Mouse (Mus musculus) CH12.LX (cell line): ENCODE measurements around the gene Timm23. TPM values are rescaled to one million over a fixed set of nuclear protein-coding genes. Genes with fewer than 3 reads are reported as not detected.

ENCODE experiments used
- DNase-seq: peaks from one replicate; pipeline ENCODE4 v3.0.0-alpha.2; 2013; ENCODE audit errors: extremely low read depth
- H3K27ac ChIP-seq: 2 replicates; pipeline ENCODE4 v1.5.1; 2012; ENCODE audit warnings: low read depth, mild to moderate bottlenecking, control low read depth, moderate library complexity; ENCODE audit not compliant: insufficient read depth
- H3K27me3 ChIP-seq: replicated peaks from 2 replicates; pipeline ENCODE3; 2012; ENCODE audit warnings: inconsistent platforms
- H3K36me3 ChIP-seq, 2 experiments: replicated peaks in 1 of 2; 2 replicates each; pipeline versions ENCODE3 to v1.6.1; 2012; ENCODE audit warnings: inconsistent platforms in 1 of 2, low read length in 1 of 2, mild to moderate bottlenecking in 1 of 2, mixed read lengths in 1 of 2, moderate library complexity in 1 of 2; ENCODE audit not compliant: control insufficient read depth in 1 of 2, insufficient read depth in 1 of 2
- H3K4me1 ChIP-seq, 2 experiments: 2 replicates each; pipeline ENCODE4 v1.6.1; 2012; ENCODE audit warnings: inconsistent platforms in 1 of 2, moderate library complexity in 1 of 2; ENCODE audit not compliant: insufficient read depth in 2 of 2, control insufficient read depth in 1 of 2
- H3K4me2 ChIP-seq: 2 replicates; pipeline ENCODE4 v1.6.1; 2012; ENCODE audit warnings: low read depth, mild to moderate bottlenecking, control low read depth; ENCODE audit not compliant: poor library complexity, insufficient read depth, severe bottlenecking
- H3K4me3 ChIP-seq, 3 experiments: fragments of 150-350 bp in 1 of 3; sonication (generic) in 1 of 3; replicated peaks in 1 of 3; 2 replicates each; pipeline versions ENCODE3 to v1.5.1; 2011 to 2012; ENCODE audit warnings: low read depth in 2 of 3, low read length in 2 of 3, mild to moderate bottlenecking in 2 of 3, moderate library complexity in 2 of 3, control low read depth in 1 of 3, improper control_type of control experiment in 1 of 3, inconsistent platforms in 1 of 3, mixed read lengths in 1 of 3; ENCODE audit not compliant: poor library complexity in 1 of 3
- H3K79me2 ChIP-seq: replicated peaks from 2 replicates; pipeline ENCODE4 v1.6.1; 2012; ENCODE audit warnings: mild to moderate bottlenecking, moderate library complexity; ENCODE audit not compliant: control insufficient read depth, poor library complexity, insufficient read depth, severe bottlenecking; ENCODE audit errors: extremely low read depth
- H3K9ac ChIP-seq: 2 replicates; pipeline ENCODE4 v1.6.1; 2012; ENCODE audit warnings: low read depth, mild to moderate bottlenecking, control low read depth, moderate library complexity; ENCODE audit not compliant: insufficient read depth
- H3K9me3 ChIP-seq: replicated peaks from 2 replicates; pipeline ENCODE3; 2012; ENCODE audit warnings: low read length, inconsistent platforms, mixed read lengths
- E2F4 ChIP-seq: IDR thresholded peaks from 2 replicates; pipeline ENCODE4 v1.6.1; 2011; ENCODE audit warnings: low read depth, low read length, improper control_type of control experiment; ENCODE audit not compliant: insufficient replicate concordance
- ELF1 ChIP-seq: IDR thresholded peaks from 2 replicates; pipeline ENCODE4 v1.6.1; 2014; ENCODE audit warnings: low read depth, mild to moderate bottlenecking, inconsistent platforms, low read length, improper control_type of control experiment
- EP300 ChIP-seq: IDR thresholded peaks from 2 replicates; pipeline ENCODE4 v1.6.1; 2011; ENCODE audit warnings: low read length, improper control_type of control experiment
- ETS1 ChIP-seq: conservative IDR thresholded peaks from 2 replicates; pipeline ENCODE4 v1.6.1; 2012; ENCODE audit warnings: low read depth, mild to moderate bottlenecking, inconsistent platforms, low read length, improper control_type of control experiment, moderate library complexity
- GABPA ChIP-seq: IDR thresholded peaks from 2 replicates; pipeline ENCODE4 v1.6.1; 2012; ENCODE audit warnings: low read depth, low read length, improper control_type of control experiment, inconsistent platforms; ENCODE audit not compliant: insufficient replicate concordance
- IRF4 ChIP-seq: IDR thresholded peaks from 2 replicates; pipeline ENCODE4 v1.6.1; 2014; ENCODE audit warnings: low read depth, mild to moderate bottlenecking, inconsistent platforms, low read length, improper control_type of control experiment
- JUND ChIP-seq: conservative IDR thresholded peaks from 2 replicates; pipeline ENCODE4 v1.6.1; 2011; ENCODE audit warnings: low read depth, low read length, improper control_type of control experiment
- KAT2A ChIP-seq: IDR thresholded peaks from 2 replicates; pipeline ENCODE4 v1.6.1; 2012; ENCODE audit warnings: low read length, improper control_type of control experiment, inconsistent platforms; ENCODE audit not compliant: insufficient replicate concordance
- MAFK ChIP-seq: IDR thresholded peaks from 2 replicates; pipeline ENCODE4 v1.6.1; 2011; ENCODE audit warnings: low read length, improper control_type of control experiment; ENCODE audit not compliant: insufficient replicate concordance
- MAX ChIP-seq: IDR thresholded peaks from 2 replicates; pipeline ENCODE4 v1.6.1; 2011; ENCODE audit warnings: low read length, improper control_type of control experiment
- MAZ ChIP-seq: IDR thresholded peaks from 2 replicates; pipeline ENCODE4 v1.6.1; 2012; ENCODE audit warnings: low read depth, mild to moderate bottlenecking, inconsistent platforms, low read length, improper control_type of control experiment, moderate library complexity
- MEF2A ChIP-seq: IDR thresholded peaks from 2 replicates; pipeline ENCODE4 v1.6.1; 2014; ENCODE audit warnings: low read depth, mild to moderate bottlenecking, inconsistent platforms, low read length, improper control_type of control experiment, borderline replicate concordance
- MXI1 ChIP-seq: IDR thresholded peaks from 2 replicates; pipeline ENCODE4 v1.6.1; 2011; ENCODE audit warnings: mild to moderate bottlenecking, low read depth, low read length, improper control_type of control experiment
- PAX5 ChIP-seq: IDR thresholded peaks from 2 replicates; pipeline ENCODE4 v1.6.1; 2012; ENCODE audit warnings: low read length, inconsistent platforms, mixed read lengths
- POLR2A ChIP-seq: IDR thresholded peaks from 2 replicates; pipeline ENCODE4 v1.6.1; 2011; ENCODE audit warnings: low read depth, mild to moderate bottlenecking, improper control_type of control experiment, low read length
- POLR2AphosphoS2 ChIP-seq: IDR thresholded peaks from 2 replicates; pipeline ENCODE4 v1.6.1; 2011; ENCODE audit warnings: low read depth, low read length, improper control_type of control experiment
- SIN3A ChIP-seq: IDR thresholded peaks from 2 replicates; pipeline ENCODE4 v1.6.1; 2012; ENCODE audit warnings: low read length, improper control_type of control experiment, inconsistent platforms
- SMC3 ChIP-seq: IDR thresholded peaks from 2 replicates; pipeline ENCODE4 v1.6.1; 2011; ENCODE audit warnings: low read depth, low read length, improper control_type of control experiment
- TBP ChIP-seq: conservative IDR thresholded peaks from 2 replicates; pipeline ENCODE4 v1.6.1; 2011; ENCODE audit warnings: low read depth, low read length, improper control_type of control experiment
- UBTF ChIP-seq: IDR thresholded peaks from 2 replicates; pipeline ENCODE4 v1.6.1; 2012; ENCODE audit warnings: low read depth, mild to moderate bottlenecking, inconsistent platforms, low read length, improper control_type of control experiment, moderate library complexity
- USF1 ChIP-seq: IDR thresholded peaks from 2 replicates; pipeline ENCODE4 v1.6.1; 2014; ENCODE audit warnings: low read depth, mild to moderate bottlenecking, inconsistent platforms, low read length, improper control_type of control experiment
- USF2 ChIP-seq: conservative IDR thresholded peaks from 2 replicates; pipeline ENCODE4 v1.6.1; 2011; ENCODE audit warnings: low read depth, low read length, improper control_type of control experiment
- ZC3H11A ChIP-seq: IDR thresholded peaks from 2 replicates; pipeline ENCODE4 v1.6.1; 2012; ENCODE audit warnings: low read depth, mild to moderate bottlenecking, inconsistent platforms, low read length, improper control_type of control experiment
- ZKSCAN1 ChIP-seq: IDR thresholded peaks from 2 replicates; pipeline ENCODE4 v1.6.1; 2012; ENCODE audit warnings: low read depth, inconsistent platforms, low read length, improper control_type of control experiment, borderline replicate concordance
- ZNF384 ChIP-seq: IDR thresholded peaks from 2 replicates; pipeline ENCODE4 v1.6.1; 2012; ENCODE audit warnings: low read depth, low read length, improper control_type of control experiment, inconsistent platforms
- dilution Hi-C: fragments of 300-500 bp; cut with MboI; formaldehyde crosslinking; loops from 2 replicates; pipeline ENCODE4 v1.14.3; 2020; ENCODE audit warnings: low sequenced_read_pairs; ENCODE audit not compliant: extremely low pct_unique_long_range_greater_than_20kb, extremely low pct_ligation_motif_present
- in situ Hi-C: fragments of 300-500 bp; cut with MboI; formaldehyde crosslinking; loops from 3 replicates; pipeline ENCODE4 v1.14.3; 2019; ENCODE audit warnings: low sequenced_read_pairs, low pct_ligation_motif_present, low pct_unique_long_range_greater_than_20kb, mixed read lengths
- polyA plus RNA-seq: library from polyadenylated mRNA; unstranded; fragments of >175 nt; gene quantifications from 2 replicates; pipeline ENCODE4 v1.2.1, GENCODE M21; 2012; ENCODE audit warnings: low read depth; ENCODE audit not compliant: insufficient read length
- total RNA-seq, 2 experiments: library from RNA; depleted of rRNA; stranded (reverse); fragments of 300-350 nt in 1 of 2; fragments of >200 nt in 1 of 2; gene quantifications; 2 replicates each; pipeline ENCODE4 v1.2.3; 2012 to 2014

Timm23 gene
- total and polyA plus RNA-seq, 3 experiments, result 285 to 558 (median 495) TPM

DNA sequence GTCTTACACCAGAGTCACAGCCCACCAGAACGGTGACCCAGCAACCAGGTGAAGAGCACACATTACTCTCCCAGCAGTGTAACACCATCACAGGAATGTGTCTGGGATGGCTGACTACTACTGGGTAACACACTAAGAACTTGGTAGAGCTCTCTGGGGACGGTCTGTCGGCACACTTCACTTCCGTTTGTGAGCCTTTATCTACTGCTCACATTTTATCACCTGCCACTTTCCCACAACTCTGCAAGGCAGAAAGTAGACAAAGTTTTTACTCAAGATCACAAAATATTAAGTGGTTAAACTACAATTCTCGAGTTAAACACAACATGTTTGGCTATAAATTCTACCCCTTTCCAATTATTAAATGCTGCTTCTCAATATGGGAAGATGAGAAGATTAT, 9.8 kb downstream of the Timm23 start:
- Histone ChIP-seq H3K27ac (no peak overlapping the region), H3K36me3 (peaks cover 61 to 84% of the 10 kb centered on the region in 2 experiments), H3K4me3 (no peak overlapping the region), H3K79me2 (peaks cover 28% of the 10 kb centered on the region), H3K4me2 (no peak overlapping the region), H3K4me1 (no peaks in the 10 kb centered on the region; a peak in 1 of 4 replicates)
- TF ChIP-seq TBP (no peak), ETS1 (no peak), SMC3 (no peak), USF2 (no peak), MXI1 (no peak), IRF4 (no peak), POLR2A (no peak), ELF1 (no peak), ZNF384 (no peak), JUND (no peak), E2F4 (no peak)
- TF ChIP-seq, all 38 proteins: peak for 0
- H3K9ac ChIP-seq, result no peak overlapping the region
- dilution Hi-C loops, result no loop called here
- DNase-seq, result no peak
- H3K9me3 ChIP-seq, result no peaks in the 10 kb centered on the region
- in situ Hi-C loops, result no loop called here
- no peaks in the 10 kb centered on the region for H3K27me3 ChIP-seq

- H3K79me2 ChIP-seq, result peaks cover 28% of the 10 kb centered on the region
- TF ChIP-seq ZNF384, result no peak
- no peak for TF ChIP-seq KAT2A
- no peak for TF ChIP-seq MAZ
- TF ChIP-seq UBTF, result no peak
- no peak for TF ChIP-seq GABPA
- no peak for TF ChIP-seq MAFK
- no peak for TF ChIP-seq MEF2A
- TF ChIP-seq PAX5, result no peak
- no peak for TF ChIP-seq POLR2AphosphoS2
- TF ChIP-seq SIN3A, result no peak
- no peak for TF ChIP-seq ZKSCAN1
- no peak for TF ChIP-seq JUND
- no peak for TF ChIP-seq EP300
- no peak for TF ChIP-seq USF1
- no peak for TF ChIP-seq MAX
- no peak for TF ChIP-seq ZC3H11A
- H3K4me1 ChIP-seq, result no peaks in the 10 kb centered on the region
- no peak overlapping the region for H3K4me3 ChIP-seq
- H3K27ac ChIP-seq, result no peak overlapping the region
- H3K4me2 ChIP-seq, result no peak overlapping the region
- dilution Hi-C loops (no loop called here), in situ Hi-C loops (no loop called here)
- no peaks in the 10 kb centered on the region for H3K9me3 ChIP-seq
- H3K27me3 ChIP-seq, result no peaks in the 10 kb centered on the region
- no peak for DNase-seq
- no peak overlapping the region for H3K9ac ChIP-seq
- H3K36me3 ChIP-seq, result peaks cover 60 to 88% of the 10 kb centered on the region in 2 experiments
These were observed 10.9 kb downstream of the Timm23 start for GRCm38 (mm10) chr14:32190627-32191391.
